Mouse (Mus musculus): ENCODE measurements around the gene Ppm1e. TPM values are rescaled to one million over a fixed set of nuclear protein-coding genes. Genes with fewer than 3 reads are reported as not detected.

Ppm1e gene
- total RNA-seq, 1 experiment = 0.54 TPM

DNA sequence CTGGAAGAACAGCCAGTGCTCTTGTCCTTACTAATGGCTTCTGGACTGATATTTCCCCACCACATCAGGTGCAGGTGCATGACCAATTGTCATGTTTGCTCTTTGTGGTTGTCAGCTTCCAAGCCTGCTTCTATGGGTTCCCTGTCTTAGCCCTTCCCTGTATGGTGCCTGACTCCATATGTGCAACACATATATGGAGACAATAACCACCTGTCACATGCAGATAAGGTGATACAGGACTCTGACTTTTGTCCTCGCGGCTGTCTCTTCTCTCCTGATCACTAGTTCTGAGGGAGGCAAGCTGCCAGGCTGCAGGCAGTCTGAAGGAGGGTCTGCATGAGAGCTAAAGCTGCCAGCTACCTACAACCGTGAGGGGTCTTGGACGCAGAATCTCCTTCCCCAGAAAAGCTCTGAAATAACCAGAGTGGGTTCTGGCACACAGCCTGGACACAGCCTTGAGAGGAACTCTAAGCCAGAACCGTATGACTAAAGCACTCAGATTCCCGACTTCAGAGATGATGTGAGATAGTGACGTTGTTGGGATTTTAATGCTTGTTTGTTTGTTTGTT, 76.8 kb downstream of the Ppm1e start:
- in situ Hi-C loops (cut with MboI; ENCODE audit: low sequenced_read_pairs in 2 of 2, unreplicated experiment in 2 of 2) = no loop called here
- no peaks in the 10 kb centered on the region for H3K36me3 ChIP-seq (ENCODE audit: control insufficient read depth, insufficient read depth, low read length, poor library complexity, severe bottlenecking)
- H3K9me3 ChIP-seq (ENCODE audit: control insufficient read depth, insufficient read depth, low read depth, low read length) = no peaks in the 10 kb centered on the region
- no peak overlapping the region for H3K27ac ChIP-seq (ENCODE audit: insufficient read depth, low read depth, low read length, poor library complexity, severe bottlenecking)
- H3K4me3 ChIP-seq (ENCODE audit: insufficient read depth in 1 of 2, low read depth in 1 of 2, low read length in 2 of 2, poor library complexity in 1 of 2, severe bottlenecking in 1 of 2) = no peak overlapping the region
- no peak overlapping the region for H3K9ac ChIP-seq (ENCODE audit: insufficient read depth, low read depth, low read length, poor library complexity, severe bottlenecking)
- no peaks in the 10 kb centered on the region for H3K4me1 ChIP-seq (ENCODE audit: control insufficient read depth in 2 of 2, insufficient read depth in 2 of 2, low read length in 2 of 2, poor library complexity in 1 of 2)
- DNase-seq (ENCODE audit: low read depth, low spot score) = no peak
- TF ChIP-seq ZC3H11A (IDR thresholded peaks at IDR 0.05; ENCODE audit: borderline replicate concordance, low read depth, low read length) = no peak
- no peak for TF ChIP-seq MAFK (IDR thresholded peaks at IDR 0.05; ENCODE audit: insufficient read depth, low read depth, low read length)

DNA sequence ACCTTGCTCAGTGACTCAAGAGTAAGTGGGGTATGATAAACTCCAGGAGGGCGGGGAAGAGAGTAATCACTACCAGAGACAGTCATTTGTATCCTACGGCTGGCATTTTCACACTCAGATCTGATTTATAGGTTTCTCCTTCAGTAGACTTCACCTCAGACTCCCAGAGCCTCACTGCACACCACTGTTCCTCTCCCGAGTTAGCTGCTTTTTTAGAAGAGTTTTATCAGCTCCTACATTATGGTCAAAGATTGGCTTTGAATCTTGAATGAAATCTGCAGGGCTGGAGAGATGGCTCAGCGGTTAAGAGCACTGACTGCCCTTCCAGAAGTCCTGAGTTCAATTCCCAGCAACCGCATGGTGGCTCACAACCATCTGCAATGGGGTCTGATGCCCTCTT, 79.4 kb downstream of the Ppm1e start:
- Histone ChIP-seq H3K4me1 (ENCODE audit: control insufficient read depth in 2 of 2, insufficient read depth in 2 of 2, low read length in 2 of 2, poor library complexity in 1 of 2) (no peaks in the 10 kb centered on the region), H3K36me3 (ENCODE audit: control insufficient read depth, insufficient read depth, low read length, poor library complexity, severe bottlenecking) (no peaks in the 10 kb centered on the region), H3K27ac (ENCODE audit: insufficient read depth, low read depth, low read length, poor library complexity, severe bottlenecking) (no peak overlapping the region), H3K9ac (ENCODE audit: insufficient read depth, low read depth, low read length, poor library complexity, severe bottlenecking) (no peak overlapping the region), H3K9me3 (ENCODE audit: control insufficient read depth, insufficient read depth, low read depth, low read length) (no peaks in the 10 kb centered on the region), H3K4me3 (ENCODE audit: insufficient read depth in 1 of 2, low read depth in 1 of 2, low read length in 2 of 2, poor library complexity in 1 of 2, severe bottlenecking in 1 of 2) (no peak overlapping the region)
- no peak for DNase-seq (ENCODE audit: low read depth, low spot score)
- in situ Hi-C loops (cut with MboI; ENCODE audit: low sequenced_read_pairs in 2 of 2, unreplicated experiment in 2 of 2) = no loop called here
- TF ChIP-seq ZC3H11A (IDR thresholded peaks at IDR 0.05; ENCODE audit: borderline replicate concordance, low read depth, low read length) (no peak), HCFC1 (IDR thresholded peaks at IDR 0.05; ENCODE audit: borderline replicate concordance, insufficient read depth, low read length) (no peak), CHD2 (IDR thresholded peaks at IDR 0.05; ENCODE audit: low read depth, low read length) (no peak), ZNF384 (IDR thresholded peaks at IDR 0.05; ENCODE audit: low read depth, low read length) (no peak), MAFK (IDR thresholded peaks at IDR 0.05; ENCODE audit: insufficient read depth, low read depth, low read length) (no peak)

DNA sequence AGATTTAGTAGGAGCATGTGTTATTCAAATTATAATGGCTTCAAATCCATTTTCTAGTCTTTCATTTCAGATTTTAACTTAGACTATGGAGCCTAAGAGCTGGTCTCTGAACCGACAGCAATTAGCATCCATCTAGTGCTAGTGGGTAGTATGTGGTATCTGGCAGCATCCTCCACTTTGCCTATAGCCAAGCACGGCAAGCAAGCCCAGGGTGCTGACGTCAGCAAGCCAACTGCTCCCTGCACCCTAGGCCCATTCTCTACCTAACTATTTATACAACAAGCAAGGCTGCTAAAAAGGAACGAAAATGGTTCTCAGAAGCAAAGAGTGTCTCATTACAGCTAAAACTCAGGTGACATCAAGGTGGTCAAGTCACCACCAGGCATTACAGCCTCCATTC, 80.0 kb downstream of the Ppm1e start:
- H3K27ac ChIP-seq (ENCODE audit: insufficient read depth, low read depth, low read length, poor library complexity, severe bottlenecking) = no peak overlapping the region
- H3K9me3 ChIP-seq (ENCODE audit: control insufficient read depth, insufficient read depth, low read depth, low read length) = no peaks in the 10 kb centered on the region
- no peaks in the 10 kb centered on the region for H3K36me3 ChIP-seq (ENCODE audit: control insufficient read depth, insufficient read depth, low read length, poor library complexity, severe bottlenecking)
- TF ChIP-seq MAFK (IDR thresholded peaks at IDR 0.05; ENCODE audit: insufficient read depth, low read depth, low read length) = no peak
- no peak for TF ChIP-seq ZC3H11A (IDR thresholded peaks at IDR 0.05; ENCODE audit: borderline replicate concordance, low read depth, low read length)
- no peak for TF ChIP-seq HCFC1 (IDR thresholded peaks at IDR 0.05; ENCODE audit: borderline replicate concordance, insufficient read depth, low read length)
- TF ChIP-seq CHD2 (IDR thresholded peaks at IDR 0.05; ENCODE audit: low read depth, low read length) = no peak
- no peak for TF ChIP-seq ZNF384 (IDR thresholded peaks at IDR 0.05; ENCODE audit: low read depth, low read length)
- no peak overlapping the region for H3K9ac ChIP-seq (ENCODE audit: insufficient read depth, low read depth, low read length, poor library complexity, severe bottlenecking)
- in situ Hi-C loops (cut with MboI; ENCODE audit: low sequenced_read_pairs in 2 of 2, unreplicated experiment in 2 of 2) = no loop called here
- H3K4me3 ChIP-seq (ENCODE audit: insufficient read depth in 1 of 2, low read depth in 1 of 2, low read length in 2 of 2, poor library complexity in 1 of 2, severe bottlenecking in 1 of 2) = no peak overlapping the region
- DNase-seq (ENCODE audit: low read depth, low spot score) = no peak
- H3K4me1 ChIP-seq (ENCODE audit: control insufficient read depth in 2 of 2, insufficient read depth in 2 of 2, low read length in 2 of 2, poor library complexity in 1 of 2) = no peaks in the 10 kb centered on the region

DNA sequence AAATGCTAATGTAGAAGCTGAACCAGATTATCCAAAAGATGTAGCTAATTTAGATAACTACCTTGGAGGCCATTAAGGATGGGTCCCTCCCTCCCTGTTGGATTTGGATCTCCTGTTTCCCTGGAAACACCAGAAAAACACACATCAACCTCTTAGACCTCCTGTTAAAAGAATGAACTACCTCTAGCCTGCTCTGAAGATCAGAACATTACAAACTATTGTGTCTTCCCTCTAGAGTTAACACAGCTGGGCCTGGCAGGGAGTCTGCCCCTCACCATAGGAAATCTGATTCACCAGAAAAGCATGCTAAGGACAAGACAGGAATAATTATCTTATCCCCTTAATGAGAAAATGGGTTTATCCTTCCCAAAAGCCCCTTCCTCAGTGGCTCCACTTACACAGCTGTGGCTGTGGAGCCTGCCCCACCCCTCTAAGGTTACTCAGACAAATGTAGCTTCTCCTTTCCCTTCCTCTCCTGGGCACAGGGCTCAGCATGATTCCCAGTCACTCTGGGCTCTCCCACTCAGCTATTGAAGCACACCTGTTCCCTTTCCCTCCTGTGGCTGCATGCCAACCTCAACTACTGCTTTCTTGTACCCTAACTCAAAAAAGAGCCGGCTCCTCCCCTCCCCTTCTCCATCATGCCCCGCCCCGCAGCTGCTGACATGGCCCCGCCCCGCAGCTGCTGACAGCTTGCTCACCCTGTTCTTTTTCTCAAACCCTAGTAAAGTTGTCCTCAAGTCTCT, 82.4 kb downstream of the Ppm1e start:
- TF ChIP-seq HCFC1 (IDR thresholded peaks at IDR 0.05; ENCODE audit: borderline replicate concordance, insufficient read depth, low read length) (no peak), ZNF384 (IDR thresholded peaks at IDR 0.05; ENCODE audit: low read depth, low read length) (no peak), CHD2 (IDR thresholded peaks at IDR 0.05; ENCODE audit: low read depth, low read length) (no peak), ZC3H11A (IDR thresholded peaks at IDR 0.05; ENCODE audit: borderline replicate concordance, low read depth, low read length) (no peak), MAFK (IDR thresholded peaks at IDR 0.05; ENCODE audit: insufficient read depth, low read depth, low read length) (no peak)
- H3K9me3 ChIP-seq (ENCODE audit: control insufficient read depth, insufficient read depth, low read depth, low read length) = no peaks in the 10 kb centered on the region
- no peak overlapping the region for H3K27ac ChIP-seq (ENCODE audit: insufficient read depth, low read depth, low read length, poor library complexity, severe bottlenecking)
- H3K36me3 ChIP-seq (ENCODE audit: control insufficient read depth, insufficient read depth, low read length, poor library complexity, severe bottlenecking) = no peaks in the 10 kb centered on the region
- no peaks in the 10 kb centered on the region for H3K4me1 ChIP-seq (ENCODE audit: control insufficient read depth in 2 of 2, insufficient read depth in 2 of 2, low read length in 2 of 2, poor library complexity in 1 of 2)
- in situ Hi-C loops (cut with MboI; ENCODE audit: low sequenced_read_pairs in 2 of 2, unreplicated experiment in 2 of 2) = no loop called here
- no peak overlapping the region for H3K9ac ChIP-seq (ENCODE audit: insufficient read depth, low read depth, low read length, poor library complexity, severe bottlenecking)
- no peak overlapping the region for H3K4me3 ChIP-seq (ENCODE audit: insufficient read depth in 1 of 2, low read depth in 1 of 2, low read length in 2 of 2, poor library complexity in 1 of 2, severe bottlenecking in 1 of 2)
- no peak for DNase-seq (ENCODE audit: low read depth, low spot score)

All from ES-E14 (cell line).